Mouse (Mus musculus) gastrocnemius, postnatal 4 days (tissue): Measurements from ENCODE around the gene Sik2. TPM values are rescaled to one million over a fixed set of nuclear protein-coding genes. Genes with fewer than 3 reads are reported as not detected.
A peak's percentile ranks its signal among the peaks of the same experiment; 100 is the strongest.

Experiments used
- DNase-seq, 2 experiments: peaks; one replicate each; pipeline ENCODE4 v3.0.0; 2021 to 2022; ENCODE audit warnings: low spot score in 2 of 2, mixed read lengths in 2 of 2
- total RNA-seq, 2 experiments: library from RNA; stranded (reverse); gene quantifications; 2 replicates each; pipeline ENCODE4 v1.2.3; 2021

Gene Sik2
- total RNA-seq, 2 experiments from 2014 or later = 24.8 to 25.5 TPM

DNA sequence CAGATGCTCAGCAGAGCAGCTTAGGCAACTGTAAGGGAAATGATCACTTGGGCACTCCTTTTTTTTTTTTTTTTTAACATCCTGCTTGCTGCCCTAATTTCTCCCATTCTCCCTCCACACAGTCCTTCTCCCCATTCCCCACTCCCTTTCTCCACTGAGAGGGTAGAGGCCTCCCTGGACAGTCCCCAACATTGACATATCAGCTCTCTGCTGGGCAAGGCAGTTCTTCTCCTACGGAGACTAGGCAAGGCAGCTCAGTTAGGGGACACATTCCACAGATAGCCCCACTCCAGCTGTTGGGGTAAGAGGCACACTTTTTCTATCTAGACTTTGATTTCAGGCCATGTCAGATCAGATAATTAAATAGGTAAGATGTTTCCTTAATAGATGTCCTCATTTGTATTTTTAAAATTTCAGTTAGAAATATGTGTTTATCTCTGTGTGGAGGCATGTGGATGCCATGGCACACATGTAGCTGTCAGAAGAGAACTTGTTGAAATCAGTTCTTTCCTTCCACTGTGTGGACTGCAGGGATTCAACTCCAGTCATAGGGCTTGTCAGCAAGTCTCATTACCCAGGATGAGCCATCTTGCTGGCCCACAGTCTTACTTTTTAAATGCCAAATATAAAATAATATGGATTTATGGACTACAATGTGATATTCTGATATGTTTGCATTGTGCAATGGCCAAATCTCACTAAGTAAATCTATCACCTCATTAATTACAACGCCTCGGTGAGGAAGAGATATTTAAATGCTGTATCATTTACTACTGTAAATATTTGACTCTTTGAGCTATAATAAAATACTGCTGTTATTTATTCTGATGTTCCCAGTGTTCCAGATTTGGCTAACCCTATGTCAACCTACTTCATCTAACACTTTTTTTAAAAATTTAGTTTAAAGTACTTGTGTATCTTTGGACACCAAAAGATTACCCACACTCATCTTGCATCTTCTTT, 87.7 kb downstream of the Sik2 start:
- no peak for DNase-seq

- no peak for DNase-seq
Observed at GRCm38 (mm10) chr9:50919554-50919953, 89.3 kb downstream of the Sik2 start.

DNA sequence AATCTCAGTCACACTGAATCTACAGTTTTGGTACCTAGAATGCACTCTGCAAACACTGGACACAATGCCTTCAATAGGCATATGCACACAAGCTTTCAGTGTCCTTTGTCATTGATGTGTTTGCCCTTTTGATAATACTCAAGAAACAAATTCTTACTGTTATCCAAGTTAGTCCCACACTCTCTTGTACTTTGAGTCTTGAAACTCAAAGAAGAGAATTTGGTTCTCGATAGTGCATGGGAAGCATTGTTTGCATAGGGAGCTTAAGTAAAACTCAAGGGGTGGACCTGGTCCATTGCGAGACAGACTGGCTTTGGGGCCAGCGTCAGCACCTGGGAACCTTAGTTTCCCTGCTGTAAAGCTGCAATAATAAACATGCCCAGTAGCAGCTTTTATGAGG, 90.7 kb downstream of the Sik2 start:
- no peak for DNase-seq

GRCm38 (mm10) chr9:50911861-50912515, 96.9 kb downstream of the Sik2 start:
- no peak for DNase-seq

- DNase-seq = no peak
Observed at GRCm38 (mm10) chr9:50905321-50905720, 103.6 kb downstream of the Sik2 start.

DNA sequence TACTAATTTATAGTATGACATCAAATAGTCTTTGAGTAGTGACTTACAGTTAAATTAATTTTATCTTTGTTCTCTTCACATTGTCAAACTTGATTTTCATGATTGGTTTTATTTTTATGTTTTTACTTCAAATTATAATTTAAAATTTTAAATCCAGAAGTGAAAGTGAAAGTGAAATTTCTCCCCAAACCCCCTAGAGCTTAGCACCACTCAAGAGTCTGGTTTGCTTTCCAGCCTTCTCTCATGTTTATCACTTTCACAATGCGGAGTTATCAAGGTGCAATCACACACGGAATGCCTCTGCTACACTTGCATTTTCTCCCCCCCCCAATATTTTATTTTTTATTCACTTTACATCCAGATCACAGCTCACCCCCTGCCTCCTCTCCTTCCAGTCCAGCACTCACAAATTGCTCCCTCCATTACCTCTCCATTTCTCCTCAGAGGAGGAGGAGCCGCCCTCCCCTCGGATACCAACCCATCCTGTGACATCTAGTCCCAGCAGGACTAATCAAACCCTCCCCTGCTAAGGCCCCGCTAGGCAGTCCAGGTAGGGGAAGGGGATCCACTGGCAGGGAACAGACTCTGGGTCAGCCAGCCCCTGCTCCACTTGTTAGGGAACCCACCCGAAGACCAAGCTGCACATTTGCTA, 104.6 kb downstream of the Sik2 start:
- DNase-seq = no peak

DNA sequence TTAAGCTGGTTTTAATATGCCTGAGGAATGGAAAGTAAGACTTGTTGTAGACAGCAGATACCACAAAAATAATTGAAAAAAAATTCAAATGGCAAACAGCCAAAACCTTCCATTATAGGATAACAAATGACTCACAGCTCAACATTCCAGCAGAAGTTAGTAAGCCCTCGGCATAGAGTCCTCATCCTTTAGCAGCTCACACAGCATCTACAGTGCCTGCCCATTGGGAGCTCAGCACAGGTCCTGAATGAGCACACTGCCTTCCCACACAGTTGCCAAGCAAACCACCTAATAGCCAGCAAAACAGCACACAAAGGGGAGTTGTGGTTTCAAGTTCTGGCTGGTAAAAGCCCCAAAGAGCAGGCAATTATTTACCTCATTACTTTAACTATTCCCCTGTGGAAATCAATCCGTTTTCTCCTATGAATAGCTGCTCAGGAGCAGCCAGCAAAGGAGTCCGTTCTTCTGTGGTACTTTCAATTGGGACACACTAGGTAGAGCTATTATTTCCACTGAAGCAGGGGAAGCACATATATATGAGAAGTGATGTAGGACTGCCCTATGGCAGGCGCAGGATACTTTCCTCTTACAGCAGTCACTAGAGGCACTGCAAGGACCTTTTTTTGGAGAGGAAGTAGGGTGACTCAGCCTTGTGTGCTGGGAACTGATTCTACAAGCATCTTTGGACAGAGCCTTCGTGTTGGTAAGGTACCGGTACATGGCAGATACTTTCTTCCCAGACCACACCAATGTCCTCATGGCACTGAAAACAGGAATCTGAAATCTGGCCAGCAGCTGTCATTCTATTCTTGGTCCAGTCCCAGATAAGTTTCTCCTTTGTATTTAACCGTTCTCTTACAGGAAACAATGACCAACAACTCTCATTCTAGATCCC, 108.6 kb downstream of the Sik2 start:
- DNase-seq = no peak

- peak; percentile 55 to 75 for DNase-seq
Observed at GRCm38 (mm10) chr9:50893665-50894064, 115.2 kb downstream of the Sik2 start.

DNA sequence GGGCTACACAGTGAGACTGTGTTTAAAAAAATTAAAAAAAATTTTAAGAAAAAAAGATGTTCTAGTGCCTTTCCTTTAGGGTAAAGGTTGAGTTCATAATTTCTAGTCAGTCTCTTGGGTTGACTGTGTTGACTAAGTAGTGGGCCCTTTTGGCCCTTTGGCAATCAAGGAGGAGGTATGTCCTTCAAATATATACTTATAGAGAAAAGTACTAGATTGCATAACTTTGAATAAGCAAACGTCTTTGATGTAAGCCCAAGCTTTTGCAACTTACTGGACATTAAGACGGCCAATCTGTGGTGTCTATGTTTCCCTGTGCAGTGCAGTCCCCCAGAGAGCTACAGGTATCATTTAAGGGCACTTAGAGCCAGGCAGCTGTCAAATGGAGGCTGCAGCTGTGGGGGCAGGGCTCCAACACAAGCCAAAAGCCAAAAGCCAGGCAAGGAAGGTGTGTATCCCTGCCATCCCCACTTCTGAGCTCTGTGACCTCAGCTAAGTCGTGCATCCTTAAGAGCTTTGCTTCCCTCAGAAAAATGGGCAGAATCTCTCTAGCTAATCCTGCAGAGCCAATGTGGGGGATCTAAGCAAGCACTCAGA, 118.3 kb downstream of the Sik2 start:
- no peak for DNase-seq

DNA sequence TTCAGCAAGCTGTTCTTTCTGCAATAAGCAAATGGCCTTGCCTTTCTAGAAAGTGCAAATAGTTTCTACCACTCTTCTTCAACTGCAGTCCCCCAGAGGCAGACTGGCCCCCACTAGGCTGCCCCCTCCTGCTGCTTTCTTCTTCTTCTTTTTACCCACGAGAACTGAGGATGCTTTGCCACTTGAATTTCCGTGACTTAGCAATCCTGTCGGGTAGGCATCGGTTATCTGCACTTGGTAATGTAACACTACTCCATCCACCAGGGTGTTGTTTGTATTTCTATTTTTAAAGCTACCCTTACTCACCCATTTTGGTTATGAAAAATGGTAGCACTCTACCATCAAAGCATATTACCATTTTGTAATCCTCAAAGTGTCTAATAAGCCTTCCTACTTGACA, 118.9 kb downstream of the Sik2 start:
- DNase-seq = no peak

DNA sequence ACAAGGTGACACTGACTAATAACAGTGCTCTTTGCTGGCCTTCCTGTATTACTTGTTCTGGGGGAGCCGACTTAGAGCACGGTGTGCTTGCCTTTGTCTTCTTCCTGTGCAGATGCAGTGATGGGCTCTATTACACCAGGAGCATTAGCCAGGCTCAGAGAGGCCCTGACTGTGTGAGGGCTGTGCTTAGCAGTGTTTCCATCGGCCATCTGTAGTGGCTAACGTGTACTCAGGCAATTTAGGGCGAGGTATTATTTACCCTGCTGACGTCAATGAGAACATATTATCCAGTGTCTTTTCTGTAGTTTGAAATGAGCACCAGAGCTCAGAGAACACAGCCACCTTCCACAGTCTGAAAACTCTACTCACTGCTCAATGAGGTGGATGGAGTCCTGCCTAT, 119.7 kb downstream of the Sik2 start:
- no peak for DNase-seq

GRCm38 (mm10) chr9:50887351-50887750, 121.5 kb downstream of the Sik2 start:
- no peak for DNase-seq

GRCm38 (mm10) chr9:50886870-50887269, 122.0 kb downstream of the Sik2 start:
- DNase-seq = peak in 1 of 2 experiments; percentile 9

DNA sequence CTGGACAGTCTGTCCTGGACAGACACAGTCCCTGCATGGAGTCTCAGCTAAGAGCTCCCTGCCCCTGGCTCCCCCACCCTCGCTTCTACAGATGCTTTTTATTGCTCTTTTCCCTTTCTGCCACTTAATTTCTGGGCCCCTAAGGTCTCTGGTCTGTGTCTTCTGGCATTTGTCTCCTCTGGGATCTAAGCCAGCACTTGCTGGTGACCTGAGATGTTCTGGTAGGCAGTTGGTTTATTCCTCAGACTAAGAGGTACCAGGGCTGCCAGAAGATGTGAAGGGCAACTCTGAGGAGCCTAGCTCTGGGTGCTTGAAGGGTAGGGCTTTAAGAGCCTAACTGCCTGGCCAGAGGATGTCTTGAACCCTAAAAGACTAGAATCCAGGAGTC, 123.3 kb downstream of the Sik2 start:
- peak in 1 of 2 experiments; percentile 23 for DNase-seq

GRCm38 (mm10) chr9:50884741-50885599, 123.9 kb downstream of the Sik2 start:
- DNase-seq = peak in 1 of 2 experiments; percentile 65

DNA sequence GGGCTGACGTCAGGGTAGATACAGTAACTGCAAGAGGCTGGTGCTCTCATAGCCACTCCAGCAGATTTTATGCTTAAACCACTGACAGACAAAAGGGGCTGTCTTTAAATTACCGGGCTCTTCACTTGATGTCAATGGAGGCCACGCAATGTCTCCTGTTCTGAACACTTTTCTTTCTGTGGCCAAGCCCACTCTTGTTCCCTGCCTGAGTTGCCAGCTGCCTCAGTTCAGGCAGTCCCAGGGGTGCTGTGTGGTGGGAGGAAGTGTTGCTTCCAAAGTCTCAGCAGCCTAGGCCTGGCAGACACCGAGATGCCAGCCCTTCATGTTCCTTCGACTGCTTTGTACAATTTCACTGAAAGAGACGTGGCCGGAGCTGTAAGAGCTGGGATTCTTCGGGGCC, 124.8 kb downstream of the Sik2 start:
- DNase-seq = no peak

DNA sequence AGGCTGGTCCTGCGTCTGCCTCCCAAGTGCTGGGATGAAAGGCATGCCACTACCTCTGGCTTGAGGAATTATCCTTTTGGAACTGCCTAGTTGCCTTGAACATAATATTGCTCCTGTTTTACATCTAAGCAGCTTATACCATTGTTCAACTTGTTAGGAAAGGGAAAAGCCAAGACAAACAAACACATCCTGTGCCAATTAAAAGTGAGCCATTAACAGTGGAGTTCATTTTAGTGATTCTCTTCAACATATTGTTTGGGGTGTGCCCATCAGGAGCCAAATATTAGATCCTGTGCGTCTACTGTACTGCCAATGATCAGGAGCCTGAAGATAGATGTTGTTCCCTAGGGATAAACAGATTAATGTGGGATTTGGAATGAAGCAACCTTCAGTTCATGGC, 126.7 kb downstream of the Sik2 start:
- DNase-seq = no peak

DNA sequence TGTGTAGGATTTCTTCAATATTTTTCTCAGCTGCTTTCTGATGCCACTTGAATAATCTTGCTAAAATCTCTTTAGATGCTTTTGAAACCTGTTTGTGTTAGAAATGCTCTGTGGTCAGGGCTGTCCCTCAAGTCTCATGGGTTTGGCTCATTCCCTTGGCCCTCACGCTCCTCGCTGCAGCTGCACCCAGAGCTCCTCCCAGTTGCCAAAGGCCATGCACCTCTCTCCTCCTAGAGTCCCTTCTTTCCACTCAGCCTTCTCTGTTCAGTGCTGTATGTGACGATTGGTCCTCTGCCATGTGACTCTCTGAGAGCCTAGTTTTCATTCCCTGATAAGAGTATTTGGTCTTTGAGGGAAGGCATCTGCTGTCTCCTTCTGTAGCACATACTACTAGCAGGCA, 131.4 kb downstream of the Sik2 start:
- DNase-seq = no peak

DNA sequence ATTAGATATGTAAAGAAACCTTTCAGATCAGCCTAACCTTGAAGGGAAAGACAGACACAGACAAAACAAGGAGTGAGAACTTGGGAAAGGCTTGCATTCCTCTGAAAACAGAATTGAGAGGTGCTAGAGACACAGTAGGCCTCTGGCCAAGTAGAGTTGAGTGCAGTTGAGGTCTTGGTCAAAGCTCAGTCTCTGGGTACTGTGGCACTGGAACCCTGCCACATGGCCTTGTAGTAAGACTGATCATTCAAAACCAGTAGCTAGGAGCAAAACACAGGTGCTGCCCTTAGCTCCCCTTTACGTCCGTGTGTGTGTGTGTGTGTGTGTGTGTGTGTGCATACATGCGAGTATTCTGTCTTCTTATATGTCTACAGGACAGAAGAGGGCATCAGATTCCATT, 132.6 kb downstream of the Sik2 start:
- DNase-seq = no peak

DNA sequence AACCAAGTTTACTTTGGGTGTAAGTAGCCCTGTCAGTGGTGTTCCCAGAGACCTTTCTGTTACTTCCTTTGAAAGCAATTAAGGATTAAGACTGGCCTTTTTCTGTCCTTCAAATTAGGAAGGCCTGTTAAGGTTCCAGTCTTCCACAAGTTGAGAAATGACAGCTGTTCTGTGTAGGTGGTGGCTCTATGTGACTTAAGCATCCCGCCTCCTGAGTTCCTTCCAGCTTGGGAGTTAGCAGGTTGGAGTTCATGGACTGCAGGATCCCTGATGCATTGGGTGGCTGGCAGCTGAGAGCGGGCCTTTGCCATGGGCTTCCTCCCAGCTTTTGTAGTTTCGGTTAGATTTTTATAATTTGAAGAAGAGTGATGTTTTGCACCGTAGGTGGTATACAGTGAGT, 133.4 kb downstream of the Sik2 start:
- DNase-seq = no peak
